16 mouse cellular contexts compared by ENCODE assay signal in genomic region chr12:80277428-80277827, GRCm38 (mm10).
"Had no signal": no experiment of that assay in that cellular context is flagged by ENCODE, and none has a peak within 500 bp of the region (broad histone marks: within the 10 kb centered on the region; RNA-seq: fewer than 3 reads in every experiment).

No protein-coding gene starts in this region.

- ATAC-seq: lung, postnatal 0 days; midbrain, embryonic 15.5 days had no signal

- H3K27me3 ChIP-seq: kidney, embryonic 15.5 days; liver, embryonic 15.5 days; midbrain, embryonic 15.5 days; neural tube, embryonic 12.5 days had no signal

- DNase-seq: kidney, postnatal 14 days; layer of hippocampus, adult 9-11 months; layer of hippocampus, postnatal 36 days; lung, adult 2 months; thymus, adult 2 months; thymus, postnatal 25 days had no signal

- H3K9ac ChIP-seq: kidney, embryonic 15.5 days; liver, embryonic 15.5 days; midbrain, embryonic 15.5 days; neural tube, embryonic 12.5 days had no signal

- H3K36me3 ChIP-seq: kidney, embryonic 15.5 days; limb, embryonic 10.5 days; liver, embryonic 15.5 days; midbrain, embryonic 15.5 days; neural tube, embryonic 12.5 days had no signal

- H3K9me3 ChIP-seq: kidney, embryonic 15.5 days; limb, embryonic 10.5 days; liver, embryonic 15.5 days; megakaryocyte, embryonic 14.5 days; midbrain, embryonic 15.5 days; neural tube, embryonic 12.5 days had no signal

- H3K4me3 ChIP-seq: kidney, embryonic 15.5 days; limb, embryonic 10.5 days; liver, embryonic 15.5 days; megakaryocyte, embryonic 14.5 days; midbrain, embryonic 15.5 days; neural tube, embryonic 12.5 days had no signal

- H3K27ac ChIP-seq: kidney, embryonic 15.5 days; limb, embryonic 10.5 days; liver, embryonic 15.5 days; macrophage; midbrain, embryonic 15.5 days; neural tube, embryonic 12.5 days had no signal

- H3K4me1 ChIP-seq: midbrain, embryonic 15.5 days had no signal

- H3K4me2 ChIP-seq: kidney, embryonic 15.5 days; liver, embryonic 11.5 days; liver, embryonic 15.5 days; midbrain, embryonic 11.5 days; midbrain, embryonic 15.5 days; neural tube, embryonic 12.5 days had no signal
